Mouse (Mus musculus) ES-E14 (cell line): ENCODE data around the gene Tlk2. TPM values are rescaled to one million over a fixed set of nuclear protein-coding genes. Genes with fewer than 3 reads are reported as not detected.

Experiments
- DNase-seq: peaks from one replicate; pipeline ENCODE4 v3.0.0-alpha.2; 2013; ENCODE audit warnings: low read depth, low spot score
- H3K27ac ChIP-seq: 2 replicates; pipeline ENCODE4 v1.5.1; 2012; ENCODE audit warnings: low read depth, mild to moderate bottlenecking, low read length, moderate library complexity, mixed read lengths; ENCODE audit not compliant: poor library complexity, insufficient read depth, severe bottlenecking
- H3K36me3 ChIP-seq: 2 replicates; pipeline ENCODE4 v1.6.1; 2012; ENCODE audit warnings: mild to moderate bottlenecking, low read length, moderate library complexity, mixed read lengths; ENCODE audit not compliant: control insufficient read depth, poor library complexity, insufficient read depth, severe bottlenecking
- H3K4me1 ChIP-seq, 2 experiments: fragments of 150-350 bp in 1 of 2; sonication (generic) in 1 of 2; 2 replicates each; pipeline ENCODE4 v1.6.1; 2012; ENCODE audit warnings: low read length in 2 of 2, mild to moderate bottlenecking in 1 of 2, mixed read lengths in 1 of 2; ENCODE audit not compliant: control insufficient read depth in 2 of 2, insufficient read depth in 2 of 2, poor library complexity in 1 of 2
- H3K4me3 ChIP-seq, 2 experiments: fragments of 150-350 bp in 1 of 2; sonication (generic) in 1 of 2; 2 replicates each; pipeline ENCODE4 v1.5.1; 2012; ENCODE audit warnings: low read length in 2 of 2, low read depth in 1 of 2, mild to moderate bottlenecking in 1 of 2, mixed read lengths in 1 of 2; ENCODE audit not compliant: insufficient read depth in 1 of 2, poor library complexity in 1 of 2, severe bottlenecking in 1 of 2
- H3K9ac ChIP-seq: 2 replicates; pipeline ENCODE4 v1.6.1; 2012; ENCODE audit warnings: low read depth, mild to moderate bottlenecking, low read length, mixed read lengths; ENCODE audit not compliant: poor library complexity, insufficient read depth, severe bottlenecking
- H3K9me3 ChIP-seq: fragments of 150-350 bp; sonication (generic); 2 replicates; pipeline ENCODE4 v1.6.1; 2012; ENCODE audit warnings: low read depth, mild to moderate bottlenecking, low read length; ENCODE audit not compliant: control insufficient read depth, insufficient read depth
- CHD2 ChIP-seq: IDR thresholded peaks from 2 replicates; pipeline ENCODE4 v1.6.1; 2014; ENCODE audit warnings: mild to moderate bottlenecking, low read depth, low read length, inconsistent platforms
- HCFC1 ChIP-seq: IDR thresholded peaks from 2 replicates; pipeline ENCODE4 v1.6.1; 2012; ENCODE audit warnings: low read length, inconsistent platforms, borderline replicate concordance; ENCODE audit not compliant: insufficient read depth
- MAFK ChIP-seq: IDR thresholded peaks from 2 replicates; pipeline ENCODE4 v1.6.1; 2014; ENCODE audit warnings: mild to moderate bottlenecking, low read depth, low read length, inconsistent platforms; ENCODE audit not compliant: insufficient read depth
- ZC3H11A ChIP-seq: IDR thresholded peaks from 2 replicates; pipeline ENCODE4 v1.6.1; 2012; ENCODE audit warnings: low read depth, mild to moderate bottlenecking, inconsistent platforms, low read length, borderline replicate concordance
- ZNF384 ChIP-seq: IDR thresholded peaks from 2 replicates; pipeline ENCODE4 v1.6.1; 2012; ENCODE audit warnings: low read depth, low read length, inconsistent platforms
- in situ Hi-C, 2 experiments: fragments of 600-800 bp; cut with MboI; formaldehyde crosslinking; loops; one replicate each; pipeline ENCODE4 v1.15.1; 2025; ENCODE audit warnings: low sequenced_read_pairs in 2 of 2, inconsistent platforms in 1 of 2; ENCODE audit not compliant: unreplicated experiment in 2 of 2
- total RNA-seq: library from RNA; depleted of rRNA; stranded (reverse); fragments of 300-350 nt; gene quantifications from 2 replicates; pipeline ENCODE4 v1.2.3, GENCODE M21; 2012

The Tlk2 gene
- total RNA-seq, 1 experiment: 96.2 TPM

DNA sequence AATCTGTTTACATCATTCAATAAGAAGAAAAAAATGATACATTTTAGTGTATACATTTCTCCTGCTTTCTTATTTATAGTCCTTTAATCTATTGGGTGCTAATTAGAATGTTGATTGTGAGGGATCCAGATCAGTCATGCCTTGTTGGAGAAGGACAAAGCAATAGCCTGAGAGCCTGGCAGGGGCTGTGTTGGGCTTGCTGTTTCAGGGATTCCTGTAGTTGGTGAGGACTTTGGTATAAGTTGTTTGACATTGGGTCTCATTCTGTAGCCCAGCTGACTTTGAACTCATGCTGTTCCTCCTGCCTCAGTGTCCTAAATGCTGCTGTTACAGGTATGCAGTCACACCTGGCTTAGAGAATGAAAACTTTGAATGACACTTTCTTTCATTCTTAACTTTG lies 85.9 kb downstream of the Tlk2 start:
- in situ Hi-C loops: no loop called here
- Histone ChIP-seq H3K36me3 (peaks cover 3% of the 10 kb centered on the region), H3K4me1 (no peaks in the 10 kb centered on the region), H3K9me3 (no peaks in the 10 kb centered on the region), H3K27ac (no peak overlapping the region), H3K4me3 (no peak overlapping the region), H3K9ac (no peak overlapping the region)
- TF ChIP-seq HCFC1: no peak
- no peak for TF ChIP-seq MAFK
- no peak for TF ChIP-seq ZC3H11A
- no peak for TF ChIP-seq ZNF384
- TF ChIP-seq CHD2: no peak
- DNase-seq: no peak

DNA sequence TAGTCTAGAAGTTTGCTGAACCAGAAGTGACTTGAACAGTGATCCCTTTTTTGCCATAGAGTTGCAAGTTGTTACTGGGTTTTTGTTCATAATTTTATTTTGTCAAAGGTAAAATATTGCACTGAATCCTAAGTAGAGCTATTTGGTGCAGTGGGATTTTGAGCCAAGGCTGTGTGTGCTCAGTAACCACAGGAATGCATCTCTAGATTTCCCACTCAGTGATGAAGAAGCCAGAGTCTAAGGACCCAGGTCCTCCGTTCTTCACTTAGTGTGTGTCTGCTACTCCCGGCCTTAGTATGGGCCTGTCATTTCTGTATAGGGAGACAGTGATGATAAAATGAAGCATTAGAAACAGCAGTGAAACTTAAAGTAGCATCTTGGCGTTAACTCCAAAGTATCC lies 86.4 kb downstream of the Tlk2 start:
- TF ChIP-seq CHD2: no peak
- TF ChIP-seq HCFC1: no peak
- no peak for TF ChIP-seq ZC3H11A
- TF ChIP-seq MAFK: no peak
- no peak for TF ChIP-seq ZNF384
- no peak overlapping the region for H3K4me3 ChIP-seq
- H3K4me1 ChIP-seq: no peaks in the 10 kb centered on the region
- in situ Hi-C loops: no loop called here
- no peak overlapping the region for H3K9ac ChIP-seq
- no peak for DNase-seq
- H3K9me3 ChIP-seq: no peaks in the 10 kb centered on the region
- H3K27ac ChIP-seq: no peak overlapping the region
- peaks cover 3% of the 10 kb centered on the region for H3K36me3 ChIP-seq

DNA sequence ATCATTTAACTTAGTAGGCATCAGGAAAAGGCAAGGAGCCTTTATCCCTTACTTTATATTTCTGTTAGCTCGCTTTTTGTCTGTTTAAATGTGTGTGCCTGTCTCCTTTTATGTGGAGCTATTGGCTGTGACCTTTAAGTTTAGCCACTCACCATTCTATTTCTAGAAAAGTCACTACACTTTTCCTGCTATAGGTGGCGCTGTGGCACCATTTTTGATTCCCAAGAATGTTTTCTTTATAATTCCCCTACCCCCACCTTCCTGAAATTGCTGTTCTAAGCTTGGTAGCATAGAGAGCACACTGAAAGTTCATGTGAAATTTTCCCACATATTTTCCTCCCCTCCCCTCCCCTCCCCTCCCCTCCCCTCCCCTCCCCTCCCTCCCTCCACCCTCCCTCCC lies 91.5 kb downstream of the Tlk2 start:
- Histone ChIP-seq H3K4me1 (no peaks in the 10 kb centered on the region), H3K9ac (no peak overlapping the region), H3K36me3 (peaks cover 11% of the 10 kb centered on the region), H3K4me3 (no peak overlapping the region), H3K9me3 (no peaks in the 10 kb centered on the region), H3K27ac (no peak overlapping the region)
- DNase-seq: peak; percentile 60
- TF ChIP-seq HCFC1 (no peak), ZC3H11A (no peak), ZNF384 (no peak), MAFK (no peak), CHD2 (no peak)
- in situ Hi-C loops: no loop called here

DNA sequence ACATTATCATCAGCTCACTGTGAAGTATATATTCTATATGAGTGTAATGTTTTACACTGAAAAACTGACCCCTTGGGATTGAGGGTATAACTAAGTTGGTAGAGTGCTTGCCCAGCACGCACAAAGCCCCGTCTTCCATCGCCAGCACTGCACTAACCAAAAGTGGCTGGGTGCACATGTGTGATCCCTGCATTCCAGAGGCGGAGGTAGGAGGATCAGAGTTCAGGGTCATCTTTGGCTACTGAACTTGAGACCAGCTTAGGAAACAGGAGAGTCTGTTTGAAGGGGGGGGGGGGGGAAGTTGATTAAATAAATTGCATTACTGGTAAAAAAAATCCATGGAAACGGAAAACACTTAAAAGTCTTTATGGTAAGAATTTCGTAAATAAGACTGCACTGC lies 101.8 kb downstream of the Tlk2 start:
- in situ Hi-C loops: no loop called here
- TF ChIP-seq HCFC1: no peak
- TF ChIP-seq ZC3H11A: no peak
- no peak for TF ChIP-seq ZNF384
- TF ChIP-seq MAFK: no peak
- TF ChIP-seq CHD2: no peak
- Histone ChIP-seq H3K36me3 (peaks cover 25% of the 10 kb centered on the region), H3K27ac (no peak overlapping the region), H3K9me3 (no peaks in the 10 kb centered on the region), H3K4me1 (peaks cover 4 to 11% of the 10 kb centered on the region in 2 experiments; a peak in 3 of 4 replicates), H3K9ac (no peak overlapping the region), H3K4me3 (no peak overlapping the region)
- no peak for DNase-seq

DNA sequence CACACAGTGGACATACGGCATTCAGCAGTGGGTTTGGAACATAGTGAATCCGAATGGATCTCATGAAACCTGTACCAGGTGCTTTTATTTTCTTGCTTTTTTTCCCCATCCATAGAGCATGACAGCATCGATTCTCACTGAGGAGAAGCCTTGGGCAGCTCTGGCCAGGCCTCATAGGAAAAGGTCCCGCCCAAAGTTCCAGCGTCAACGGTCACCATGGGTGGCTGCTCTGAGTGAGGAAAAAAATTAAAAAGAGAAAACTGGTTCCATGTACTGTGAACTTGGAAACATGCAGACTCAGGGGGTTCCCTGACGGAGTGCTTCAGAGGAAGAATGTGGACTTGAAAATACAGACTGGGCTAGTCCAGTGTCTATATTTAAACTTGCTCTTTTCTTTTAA lies 102.7 kb downstream of the Tlk2 start:
- Histone ChIP-seq H3K36me3 (peaks cover 22% of the 10 kb centered on the region), H3K27ac (no peak overlapping the region), H3K9me3 (no peaks in the 10 kb centered on the region), H3K9ac (no peak overlapping the region), H3K4me3 (no peak overlapping the region), H3K4me1 (peaks cover 6 to 16% of the 10 kb centered on the region in 2 experiments; a peak in 3 of 4 replicates)
- TF ChIP-seq ZC3H11A: no peak
- TF ChIP-seq MAFK: no peak
- no peak for TF ChIP-seq ZNF384
- TF ChIP-seq HCFC1: no peak
- TF ChIP-seq CHD2: no peak
- in situ Hi-C loops: no loop called here
- no peak for DNase-seq
